Comparison of ENCODE assay signal across 8 mouse cellular contexts in genomic region chr11:93885572-93886410, GRCm38 (mm10). TPM values are rescaled to one million over a fixed set of nuclear protein-coding genes. Genes with fewer than 3 reads are reported as not detected.
DNase-seq lines count a peak whose midpoint lies in the region; ATAC-seq and TF ChIP-seq lines count a peak whose summit lies in the region.

Gene Utp18 (minus strand): TSS chr11:93885766.
Gene Mbtd1 (plus strand): TSS chr11:93885852.

- peaks cover 38% of the 10 kb centered on the region for H3K4me1 ChIP-seq in hindbrain, embryonic 15.5 days (replicated peaks)

- no peaks in the 10 kb centered on the region for H3K9me3 ChIP-seq in hindbrain, embryonic 15.5 days

- H3K27ac ChIP-seq in hindbrain, embryonic 15.5 days (replicated peaks), result peak within 1 kb of the TSS; percentile 96

- peak within 1 kb of the TSS; percentile 86 for H3K4me2 ChIP-seq in hindbrain, embryonic 15.5 days

- peak within 1 kb of the TSS; percentile 95 for H3K4me3 ChIP-seq in hindbrain, embryonic 15.5 days

- under 1% methylated on average over 75 of the region's 83 CpGs for WGBS in hindbrain, embryonic 15.5 days

- POLR2A ChIA-PET in Patski (lab: Charles Lee), result no interaction called here

- H3K9ac ChIP-seq in hindbrain, embryonic 15.5 days, result peak within 1 kb of the TSS; percentile 89

- peak; percentile 85 for ATAC-seq in Patski
- peak; percentile 96 for ATAC-seq in hindbrain, embryonic 15.5 days (ENCODE audit: low FRiP score, low read depth)

- no peaks in the 10 kb centered on the region for H3K27me3 ChIP-seq in Patski
- H3K27me3 ChIP-seq in hindbrain, embryonic 15.5 days, result no peaks in the 10 kb centered on the region

- peaks cover 5% of the 10 kb centered on the region; the same call in 1 of the 2 replicates for H3K36me3 ChIP-seq in hindbrain, embryonic 15.5 days

- TF ChIP-seq CTCF in Patski (IDR thresholded peaks at IDR 0.05), result no peak

- CTCF ChIA-PET in Patski (lab: Charles Lee), result no interaction called here

- peak; percentile 72 for DNase-seq in Patski (ENCODE audit: low read depth, low spot score)
- DNase-seq in cerebellum, postnatal 14 days, result peak; percentile 99 to 100
- peak; percentile 93 to 99 for DNase-seq in frontal cortex, postnatal 25 days (ENCODE audit: low spot score in 2 of 2)
- peak; percentile 97 for DNase-seq in left cerebral cortex, adult 11 months (ENCODE audit: low spot score)
- peak; percentile 99 for DNase-seq in lung, postnatal 4 days
- peak; percentile 97 for DNase-seq in retina, postnatal 7 days (ENCODE audit: low read depth, low spot score)
- peak; percentile 96 for DNase-seq in urinary bladder, adult 2 months (ENCODE audit: low spot score)

- in situ Hi-C loops in Patski (cut with MboI; ENCODE audit: low pct_unique_long_range_greater_than_20kb), result no loop called here

RNA-seq across cellular contexts. Expression of gene Utp18, which starts in this region (rescaled TPM):
- polyA plus RNA-seq in Patski (2021), result 32.8 TPM
- 30.5 and 30.8 TPM in 2 replicates for polyA plus RNA-seq in hindbrain, embryonic 15.5 days (2015; fragmentation: Nextera tagmentation; extraction: Ambion mirVana)
- 15.2 and 17.8 TPM in 2 replicates for polyA plus RNA-seq in urinary bladder, adult 2 months (2012; rRNA removed)

RNA-seq across cellular contexts. Expression of gene Mbtd1, which starts in this region (rescaled TPM):
- 19.3 TPM for polyA plus RNA-seq in Patski (2021)
- 22.3 and 22.9 TPM in 2 replicates for polyA plus RNA-seq in hindbrain, embryonic 15.5 days (2015; fragmentation: Nextera tagmentation; extraction: Ambion mirVana)
- 17.9 and 18.4 TPM in 2 replicates for polyA plus RNA-seq in urinary bladder, adult 2 months (2012; rRNA removed)

Comparison
In these comparisons a context has a peak if more than half of its experiments do, and no peak if none do; other contexts are left out.
1. Peak in every context shown above with its lines: DNase-seq, ATAC-seq, H3K4me3 ChIP-seq and H3K27ac ChIP-seq.